Mouse (Mus musculus): ENCODE data around the gene Borcs6. TPM values are rescaled to one million over a fixed set of nuclear protein-coding genes. Genes with fewer than 3 reads are reported as not detected.

Gene Borcs6
- polyA plus RNA-seq, 1 experiment from 2014 or later, result 20.4 TPM

DNA sequence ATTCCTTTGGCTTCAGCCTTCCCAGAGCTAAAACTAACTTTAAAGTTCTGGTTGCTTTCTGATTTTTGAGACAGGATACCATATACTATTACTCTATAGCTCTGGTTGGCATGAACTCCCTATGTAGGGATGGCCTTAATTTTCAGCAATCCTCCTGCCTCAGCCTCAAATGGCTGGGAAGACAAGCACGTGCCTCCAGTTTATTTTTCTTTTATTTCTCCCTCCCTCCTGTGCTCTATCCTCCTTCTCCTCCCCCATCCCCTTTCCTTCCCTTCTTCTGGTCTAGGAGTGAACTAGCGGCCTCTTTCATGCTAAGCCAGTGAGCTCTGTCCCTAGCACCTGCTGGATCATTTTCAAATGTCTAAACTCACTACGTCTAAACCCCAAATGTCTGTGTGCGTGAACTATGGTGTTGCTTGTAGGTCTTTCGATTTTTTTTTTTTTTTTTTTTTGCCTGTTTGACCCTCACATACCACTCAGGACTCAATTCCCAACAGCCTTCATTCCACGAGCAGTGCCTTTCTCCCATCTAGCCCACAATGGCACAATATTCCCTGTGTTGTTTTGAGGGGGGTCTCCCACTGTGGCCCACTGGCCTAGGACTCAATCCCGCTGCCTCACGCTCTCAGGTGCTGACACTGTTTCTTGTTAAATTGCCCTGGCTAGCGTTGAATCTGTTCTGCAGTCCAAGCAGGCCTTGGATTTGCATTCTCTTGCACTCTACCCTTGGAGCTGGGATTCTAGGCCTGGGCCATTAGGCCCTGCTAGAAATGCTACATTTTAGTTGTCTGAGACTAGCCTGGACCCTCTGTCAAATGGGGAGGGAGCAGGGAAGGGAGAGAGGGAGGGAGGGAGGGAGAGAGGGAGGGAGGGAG, 5.0 kb downstream of the Borcs6 start:
- peak overlapping the region; percentile 70 for H3K4me2 ChIP-seq (ENCODE audit: low read length)
- no peak overlapping the region; the same call in 1 of the 2 replicates for H3K9ac ChIP-seq (ENCODE audit: low read depth, low read length)
- ATAC-seq, result no peak
- H3K36me3 ChIP-seq (ENCODE audit: control insufficient read depth, insufficient read depth, low read length), result no peaks in the 10 kb centered on the region
- H3K27me3 ChIP-seq (ENCODE audit: control insufficient read depth, insufficient read depth, low read depth, low read length), result no peaks in the 10 kb centered on the region
- H3K4me3 ChIP-seq (ENCODE audit: low read depth, low read length), result peak overlapping the region; percentile 63
- H3K9me3 ChIP-seq (replicated peaks; ENCODE audit: control insufficient read depth, low read length, poor library complexity, severe bottlenecking), result no peaks in the 10 kb centered on the region
- peak overlapping the region; percentile 48; the same call in 1 of the 2 replicates for H3K27ac ChIP-seq (ENCODE audit: low read length)
- WGBS, result 43% methylated on average over 9 of the region's 9 CpGs
- peaks cover 28% of the 10 kb centered on the region for H3K4me1 ChIP-seq (ENCODE audit: control insufficient read depth, insufficient read depth, low read length)

DNA sequence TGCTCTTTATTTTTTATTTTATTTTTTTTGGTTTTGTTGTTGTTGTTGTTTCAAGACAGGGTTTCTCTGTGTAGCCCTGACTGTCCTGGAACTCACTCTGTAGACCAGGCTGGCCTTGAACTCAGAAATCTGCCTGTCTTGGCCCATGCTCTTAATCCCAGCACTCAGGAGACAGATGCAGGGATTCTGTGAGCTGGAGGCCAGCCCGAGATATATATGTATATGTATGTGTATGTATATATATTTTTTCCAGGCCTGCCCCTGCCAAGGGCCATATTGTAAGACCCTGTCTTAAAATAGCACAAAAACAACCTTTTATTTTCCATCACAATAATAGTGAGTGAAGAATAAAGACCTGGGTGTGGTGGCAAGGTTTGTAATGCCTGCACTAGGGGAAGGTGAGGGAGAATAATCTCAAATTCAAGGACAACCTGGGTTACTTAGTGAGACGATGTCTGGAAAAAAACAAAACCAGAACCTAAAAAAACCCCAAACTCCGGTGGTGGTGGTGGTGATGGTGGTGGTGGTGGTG, 5.9 kb downstream of the Borcs6 start:
- Histone ChIP-seq H3K4me2 (ENCODE audit: low read length) (peak overlapping the region; percentile 83), H3K27ac (ENCODE audit: low read length) (no peak overlapping the region), H3K4me1 (ENCODE audit: control insufficient read depth, insufficient read depth, low read length) (peaks cover 34% of the 10 kb centered on the region), H3K9me3 (replicated peaks; ENCODE audit: control insufficient read depth, low read length, poor library complexity, severe bottlenecking) (no peaks in the 10 kb centered on the region), H3K4me3 (ENCODE audit: low read depth, low read length) (no peak overlapping the region), H3K27me3 (ENCODE audit: control insufficient read depth, insufficient read depth, low read depth, low read length) (no peaks in the 10 kb centered on the region), H3K9ac (ENCODE audit: low read depth, low read length) (no peak overlapping the region), H3K36me3 (ENCODE audit: control insufficient read depth, insufficient read depth, low read length) (no peaks in the 10 kb centered on the region)
- ATAC-seq, result no peak
- WGBS, result 52% methylated on average over 3 of the region's 3 CpGs

DNA sequence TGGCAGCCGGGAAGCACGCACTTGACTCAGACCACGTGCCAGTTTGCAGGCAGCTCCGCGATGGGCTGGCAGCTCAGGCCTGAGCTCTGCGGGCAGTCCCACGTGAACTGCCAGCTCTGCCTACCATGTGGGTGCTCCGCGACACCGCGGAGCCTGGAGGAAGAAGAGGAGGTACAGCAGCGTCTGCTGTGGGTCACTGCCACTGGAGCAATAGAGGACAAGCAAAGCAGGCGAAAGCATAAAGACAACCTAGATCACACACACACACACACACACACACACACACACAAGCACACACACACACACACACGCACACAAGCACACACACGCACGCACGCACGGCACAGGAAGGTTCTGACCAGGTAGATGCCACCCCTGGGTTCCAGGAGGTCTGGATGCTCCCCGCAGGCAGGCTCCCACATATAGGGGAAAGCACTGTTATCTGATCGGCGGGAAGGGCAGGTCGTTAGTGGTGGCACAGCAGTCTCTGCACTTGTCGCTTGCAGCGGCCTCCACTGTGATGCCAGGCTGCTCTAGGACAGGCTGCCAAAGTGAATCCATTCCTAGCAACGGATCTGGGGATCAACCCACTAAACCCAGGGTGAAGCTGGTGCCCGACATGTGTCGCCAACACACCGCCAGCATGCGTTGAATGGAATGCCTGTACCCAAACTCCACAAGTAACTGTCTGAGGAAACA, 6.8 kb downstream of the Borcs6 start:
- Histone ChIP-seq H3K4me3 (ENCODE audit: low read depth, low read length) (peak overlapping the region; percentile 45), H3K9ac (ENCODE audit: low read depth, low read length) (peak overlapping the region; percentile 67), H3K36me3 (ENCODE audit: control insufficient read depth, insufficient read depth, low read length) (no peaks in the 10 kb centered on the region), H3K4me2 (ENCODE audit: low read length) (peak overlapping the region; percentile 83), H3K27ac (ENCODE audit: low read length) (no peak overlapping the region), H3K27me3 (ENCODE audit: control insufficient read depth, insufficient read depth, low read depth, low read length) (no peaks in the 10 kb centered on the region), H3K4me1 (ENCODE audit: control insufficient read depth, insufficient read depth, low read length) (peaks cover 30% of the 10 kb centered on the region), H3K9me3 (replicated peaks; ENCODE audit: control insufficient read depth, low read length, poor library complexity, severe bottlenecking) (no peaks in the 10 kb centered on the region)
- WGBS, result under 1% methylated on average over 26 of the region's 29 CpGs
- no peak for ATAC-seq

DNA sequence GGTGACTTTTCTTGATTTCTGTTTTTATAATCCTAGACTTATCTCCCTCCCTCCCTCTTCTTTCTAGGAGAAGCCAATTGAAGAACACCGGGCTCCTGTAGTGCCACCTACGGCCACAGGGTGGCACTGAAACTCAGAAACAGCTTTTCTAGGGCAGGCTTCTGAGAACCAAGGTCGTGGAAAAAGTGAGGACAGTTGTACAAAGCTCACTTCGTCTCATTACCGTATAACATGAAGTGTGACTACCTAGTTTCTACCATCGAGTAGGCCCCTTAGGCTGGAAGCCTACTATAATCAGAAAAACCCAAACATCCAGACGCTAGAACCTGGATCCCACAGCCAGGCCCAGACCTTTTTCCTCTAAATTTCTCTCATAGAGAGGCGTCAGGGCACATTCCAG, 7.4 kb downstream of the Borcs6 start:
- no peak for ATAC-seq

DNA sequence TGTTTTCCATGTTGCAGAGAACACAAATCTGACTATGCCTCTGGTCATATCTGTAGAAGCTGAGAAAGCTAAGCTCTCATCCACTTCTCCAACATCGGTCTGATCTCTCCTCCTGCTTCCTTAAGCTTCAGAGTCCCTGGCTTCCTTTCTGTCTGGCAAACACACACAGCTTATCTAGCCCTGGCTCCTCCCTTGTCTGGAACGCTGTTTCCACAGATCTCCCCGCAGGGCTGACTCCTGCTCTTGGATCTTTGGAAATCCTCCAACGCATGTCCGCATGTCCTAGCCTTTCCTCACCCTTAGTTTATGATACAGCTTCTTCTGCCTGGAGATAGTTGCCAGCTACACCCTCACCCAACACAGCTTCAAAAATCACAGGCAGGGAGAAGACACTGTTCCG, 8.1 kb downstream of the Borcs6 start:
- Histone ChIP-seq H3K27me3 (ENCODE audit: control insufficient read depth, insufficient read depth, low read depth, low read length) (no peaks in the 10 kb centered on the region), H3K36me3 (ENCODE audit: control insufficient read depth, insufficient read depth, low read length) (no peaks in the 10 kb centered on the region), H3K9me3 (replicated peaks; ENCODE audit: control insufficient read depth, low read length, poor library complexity, severe bottlenecking) (no peaks in the 10 kb centered on the region), H3K9ac (ENCODE audit: low read depth, low read length) (no peak overlapping the region), H3K4me2 (ENCODE audit: low read length) (no peak overlapping the region), H3K4me3 (ENCODE audit: low read depth, low read length) (no peak overlapping the region), H3K4me1 (ENCODE audit: control insufficient read depth, insufficient read depth, low read length) (peaks cover 36% of the 10 kb centered on the region), H3K27ac (ENCODE audit: low read length) (no peak overlapping the region)
- 64% methylated on average over 6 of the region's 6 CpGs for WGBS
- no peak for ATAC-seq

More for the DNA sequence above, 7.4 kb downstream of the Borcs6 start:
- 11% methylated on average over 8 of the region's 8 CpGs for WGBS
- Histone ChIP-seq H3K4me1 (ENCODE audit: control insufficient read depth, insufficient read depth, low read length) (peaks cover 32% of the 10 kb centered on the region), H3K9me3 (replicated peaks; ENCODE audit: control insufficient read depth, low read length, poor library complexity, severe bottlenecking) (no peaks in the 10 kb centered on the region), H3K36me3 (ENCODE audit: control insufficient read depth, insufficient read depth, low read length) (no peaks in the 10 kb centered on the region), H3K4me3 (ENCODE audit: low read depth, low read length) (peak overlapping the region; percentile 45), H3K9ac (ENCODE audit: low read depth, low read length) (no peak overlapping the region), H3K27ac (ENCODE audit: low read length) (no peak overlapping the region), H3K4me2 (ENCODE audit: low read length) (peak overlapping the region; percentile 83), H3K27me3 (ENCODE audit: control insufficient read depth, insufficient read depth, low read depth, low read length) (no peaks in the 10 kb centered on the region)

DNA sequence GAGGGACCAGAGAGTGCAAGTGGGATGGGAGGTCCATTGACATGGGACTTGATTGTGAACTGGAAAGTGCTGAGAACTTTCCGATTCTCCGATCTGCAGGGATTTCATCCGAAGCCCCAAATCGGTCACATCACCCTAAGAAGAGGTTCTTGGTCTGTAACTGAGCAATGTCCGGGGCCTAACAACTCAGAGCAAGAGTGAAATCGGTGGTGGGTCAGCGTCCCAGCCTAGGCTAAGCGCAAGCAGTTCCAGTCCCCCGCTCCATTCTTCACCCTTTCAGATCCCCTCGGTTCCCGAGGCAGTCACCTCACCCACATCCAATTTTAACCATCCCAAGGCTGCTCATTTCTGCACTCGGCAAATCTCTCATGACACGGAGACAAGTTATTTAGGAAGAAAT, 10.6 kb downstream of the Borcs6 start:
- peak overlapping the region; percentile 92 for H3K27ac ChIP-seq (ENCODE audit: low read length)
- H3K4me3 ChIP-seq (ENCODE audit: low read depth, low read length), result peak overlapping the region; percentile 63
- no peaks in the 10 kb centered on the region for H3K27me3 ChIP-seq (ENCODE audit: control insufficient read depth, insufficient read depth, low read depth, low read length)
- WGBS, result 0% methylated on average over 13 of the region's 13 CpGs
- H3K4me1 ChIP-seq (ENCODE audit: control insufficient read depth, insufficient read depth, low read length), result peaks cover 35% of the 10 kb centered on the region
- H3K36me3 ChIP-seq (ENCODE audit: control insufficient read depth, insufficient read depth, low read length), result no peaks in the 10 kb centered on the region
- no peak for ATAC-seq
- H3K9me3 ChIP-seq (replicated peaks; ENCODE audit: control insufficient read depth, low read length, poor library complexity, severe bottlenecking), result no peaks in the 10 kb centered on the region
- peak overlapping the region; percentile 80 for H3K4me2 ChIP-seq (ENCODE audit: low read length)
- H3K9ac ChIP-seq (ENCODE audit: low read depth, low read length), result peak overlapping the region; percentile 80

DNA sequence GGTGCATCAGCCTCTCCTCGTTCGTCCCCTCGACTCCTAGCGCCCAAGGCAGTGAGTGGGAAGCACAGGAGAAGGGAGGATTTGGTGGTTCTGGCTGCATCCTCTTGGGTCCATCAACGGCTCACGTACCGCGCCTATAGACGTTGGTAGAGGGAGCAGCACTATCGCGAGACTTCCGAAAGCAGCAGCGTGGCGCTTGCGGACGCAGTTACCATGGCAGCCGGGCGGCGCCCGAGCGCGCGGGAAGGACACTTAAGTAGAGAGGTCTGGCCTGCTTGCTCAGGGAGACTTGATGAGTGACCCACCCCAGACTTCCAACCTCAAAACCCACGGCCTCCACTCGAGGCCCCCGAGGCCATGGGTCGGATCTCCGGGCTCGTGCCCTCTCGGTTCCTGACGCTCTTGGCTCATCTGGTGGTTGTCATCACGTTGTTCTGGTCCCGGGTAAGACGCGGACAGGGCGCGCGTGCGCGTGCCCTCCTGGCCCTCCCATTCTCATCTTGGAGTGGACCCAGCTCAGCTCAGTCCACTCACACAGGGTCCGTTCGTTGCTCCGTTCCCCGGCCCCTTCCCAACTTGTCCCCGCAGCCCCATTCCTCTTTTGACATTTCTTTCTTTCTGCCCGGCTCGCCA, 11.2 kb downstream of the Borcs6 start, which contains the start of gene Tmem107:
Gene Tmem107 (plus strand): TSS at position 217 of the 633 bp plus-strand sequence.
- ATAC-seq, result peak; percentile 88
- peak within 1 kb of the TSS; percentile 80 for H3K9ac ChIP-seq (ENCODE audit: low read depth, low read length)
- H3K4me3 ChIP-seq (ENCODE audit: low read depth, low read length), result peak within 1 kb of the TSS; percentile 63
- H3K27me3 ChIP-seq (ENCODE audit: control insufficient read depth, insufficient read depth, low read depth, low read length), result no peaks in the 10 kb centered on the region
- peak within 1 kb of the TSS; percentile 92 for H3K27ac ChIP-seq (ENCODE audit: low read length)
- WGBS, result under 1% methylated on average over 47 of the region's 47 CpGs
- H3K4me1 ChIP-seq (ENCODE audit: control insufficient read depth, insufficient read depth, low read length), result peaks cover 35% of the 10 kb centered on the region
- H3K36me3 ChIP-seq (ENCODE audit: control insufficient read depth, insufficient read depth, low read length), result no peaks in the 10 kb centered on the region
- peak within 1 kb of the TSS; percentile 80 for H3K4me2 ChIP-seq (ENCODE audit: low read length)
- H3K9me3 ChIP-seq (replicated peaks; ENCODE audit: control insufficient read depth, low read length, poor library complexity, severe bottlenecking), result no peaks in the 10 kb centered on the region

DNA sequence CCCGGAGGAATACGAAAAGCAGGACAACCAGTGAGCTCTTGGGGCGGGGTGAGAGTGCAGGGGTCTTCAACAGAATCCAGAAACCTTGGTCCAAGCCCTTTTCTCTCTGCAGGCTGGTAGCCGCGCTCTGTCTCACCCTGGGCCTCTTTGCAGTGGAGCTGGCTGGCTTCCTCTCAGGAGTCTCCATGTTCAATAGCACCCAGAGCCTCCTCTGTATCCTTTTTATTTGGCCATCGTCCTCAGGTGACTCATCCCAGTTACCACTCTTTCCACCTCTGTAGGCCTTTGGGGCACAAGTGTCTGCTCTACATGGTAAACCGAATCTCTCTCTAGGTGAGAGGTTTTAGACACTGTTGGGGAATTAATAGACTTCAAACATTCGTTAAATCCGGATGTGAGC, 11.7 kb downstream of the Borcs6 start:
- Histone ChIP-seq H3K4me2 (ENCODE audit: low read length) (peak overlapping the region; percentile 80), H3K27me3 (ENCODE audit: control insufficient read depth, insufficient read depth, low read depth, low read length) (no peaks in the 10 kb centered on the region), H3K36me3 (ENCODE audit: control insufficient read depth, insufficient read depth, low read length) (no peaks in the 10 kb centered on the region), H3K4me1 (ENCODE audit: control insufficient read depth, insufficient read depth, low read length) (peaks cover 31% of the 10 kb centered on the region), H3K27ac (ENCODE audit: low read length) (peak overlapping the region; percentile 92), H3K9me3 (replicated peaks; ENCODE audit: control insufficient read depth, low read length, poor library complexity, severe bottlenecking) (no peaks in the 10 kb centered on the region), H3K4me3 (ENCODE audit: low read depth, low read length) (peak overlapping the region; percentile 63), H3K9ac (ENCODE audit: low read depth, low read length) (peak overlapping the region; percentile 80)
- WGBS, result 22% methylated on average over 9 of the region's 9 CpGs
- ATAC-seq, result no peak
